8 mouse cellular contexts compared by ENCODE assay signal in the genomic region with DNA sequence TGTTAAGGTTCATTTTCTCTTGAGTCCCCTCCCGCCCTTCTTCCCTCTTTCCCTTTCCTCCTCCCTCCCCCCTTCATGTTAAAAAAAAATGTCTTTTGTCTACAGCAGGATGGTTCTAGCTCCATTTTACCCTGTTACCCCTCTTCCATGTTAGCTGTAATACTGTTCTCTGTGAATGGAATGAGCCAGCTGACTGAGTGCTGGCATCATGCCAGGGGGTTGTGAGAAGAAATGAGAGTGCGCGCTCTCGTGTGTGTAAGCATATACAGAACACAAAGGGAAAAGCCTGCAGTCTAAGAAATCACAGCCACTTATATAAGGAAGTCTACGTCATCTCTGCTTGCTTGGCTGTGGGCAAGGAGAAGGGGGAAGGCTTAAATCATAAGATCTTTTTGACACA. TPM values are rescaled to one million over a fixed set of nuclear protein-coding genes. Genes with fewer than 3 reads are reported as not detected.
DNase-seq lines count a peak whose midpoint lies in the region; ATAC-seq and TF ChIP-seq lines count a peak whose summit lies in the region.

No protein-coding gene starts in this region.

- peak; percentile 96 for ATAC-seq in forebrain, embryonic 13.5 days
- peak; percentile 75 for ATAC-seq in heart, embryonic 16.5 days (replicated peaks; ENCODE audit: extremely low read depth, insufficient read depth, low FRiP score)
- no peak for ATAC-seq in liver, embryonic 14.5 days (ENCODE audit: insufficient read depth)

- peaks cover 40% of the 10 kb centered on the region for H3K4me1 ChIP-seq in forebrain, embryonic 13.5 days
- H3K4me1 ChIP-seq in heart, embryonic 16.5 days (ENCODE audit: control insufficient read depth, insufficient read depth, low read length): peaks cover 27% of the 10 kb centered on the region
- H3K4me1 ChIP-seq in liver, embryonic 14.5 days (replicated peaks; ENCODE audit: control insufficient read depth in 2 of 2, insufficient read depth in 2 of 2, low read length in 1 of 2): no peaks in the 10 kb centered on the region

- no peak for TF ChIP-seq EP300 in liver, embryonic 14.5 days (IDR thresholded peaks at IDR 0.05; ENCODE audit: low read depth)

- DNase-seq in B cell, adult 2 months: peak; percentile 68
- DNase-seq in adrenal gland, postnatal 36 days: peak; percentile 80 to 86
- peak; percentile 77 to 90 for DNase-seq in kidney, postnatal 25 days
- peak in 2 of 3 experiments; percentile 4 to 7 for DNase-seq in liver, embryonic 14.5 days (ENCODE audit: low read depth in 3 of 3, low spot score in 3 of 3)
- DNase-seq in ovary, adult 18-20 months (ENCODE audit: low spot score): peak; percentile 21
- peak; percentile 28 to 45 for DNase-seq in thymus, postnatal 36 days

- no peaks in the 10 kb centered on the region for H3K36me3 ChIP-seq in forebrain, embryonic 13.5 days (ENCODE audit: poor library complexity, severe bottlenecking)
- H3K36me3 ChIP-seq in heart, embryonic 16.5 days (ENCODE audit: control insufficient read depth, insufficient read depth): no peaks in the 10 kb centered on the region
- H3K36me3 ChIP-seq in liver, embryonic 14.5 days (replicated peaks; ENCODE audit: control insufficient read depth, insufficient read depth, low read depth): no peaks in the 10 kb centered on the region

- peak overlapping the region; percentile 59 for H3K4me2 ChIP-seq in forebrain, embryonic 13.5 days
- peak overlapping the region; percentile 55 for H3K4me2 ChIP-seq in heart, embryonic 16.5 days (ENCODE audit: low read depth, low read length)
- no peak overlapping the region for H3K4me2 ChIP-seq in liver, embryonic 14.5 days (ENCODE audit: low read depth)

- H3K9me3 ChIP-seq in forebrain, embryonic 13.5 days (replicated peaks): no peaks in the 10 kb centered on the region
- no peaks in the 10 kb centered on the region for H3K9me3 ChIP-seq in heart, embryonic 16.5 days (replicated peaks; ENCODE audit: control insufficient read depth, low read length)
- H3K9me3 ChIP-seq in liver, embryonic 14.5 days (ENCODE audit: control insufficient read depth, low read length): no peaks in the 10 kb centered on the region

- no peak for TF ChIP-seq CTCF in liver, embryonic 14.5 days (IDR thresholded peaks at IDR 0.05; ENCODE audit: low read depth)

- no peaks in the 10 kb centered on the region for H3K27me3 ChIP-seq in forebrain, embryonic 13.5 days
- H3K27me3 ChIP-seq in heart, embryonic 16.5 days (ENCODE audit: control insufficient read depth, insufficient read depth, low read length): no peaks in the 10 kb centered on the region
- no peaks in the 10 kb centered on the region for H3K27me3 ChIP-seq in liver, embryonic 14.5 days (ENCODE audit: control insufficient read depth, insufficient read depth, low read length)

- 0 out of 2 replicates have a peak overlapping the region, but pooled peaks have one; percentile 7 for H3K4me3 ChIP-seq in forebrain, embryonic 13.5 days
- no peak overlapping the region for H3K4me3 ChIP-seq in heart, embryonic 16.5 days (ENCODE audit: low read length)
- no peak overlapping the region for H3K4me3 ChIP-seq in liver, embryonic 14.5 days (ENCODE audit: insufficient read depth in 1 of 2, low read depth in 2 of 2, low read length in 2 of 2)

- peak overlapping the region; percentile 54 for H3K9ac ChIP-seq in forebrain, embryonic 13.5 days
- H3K9ac ChIP-seq in heart, embryonic 16.5 days (ENCODE audit: low read length): peak overlapping the region; percentile 11; the same call in 1 of the 2 replicates
- H3K9ac ChIP-seq in liver, embryonic 14.5 days (replicated peaks): no peak overlapping the region

- WGBS in forebrain, embryonic 13.5 days: 2% methylated on average over 5 of the region's 5 CpGs
- 3% methylated on average over 5 of the region's 5 CpGs for WGBS in heart, embryonic 16.5 days
- WGBS in liver, embryonic 14.5 days (ENCODE audit: insufficient replicate concordance): 72% methylated on average over 5 of the region's 5 CpGs

- peak overlapping the region; percentile 94 for H3K27ac ChIP-seq in forebrain, embryonic 13.5 days
- peak overlapping the region; percentile 73 for H3K27ac ChIP-seq in heart, embryonic 16.5 days (ENCODE audit: low read length)
- H3K27ac ChIP-seq in liver, embryonic 14.5 days: no peak overlapping the region

RNA-seq across cellular contexts. Expression of gene Gatad2b, which starts 30.1 kb away (rescaled TPM):
- 10 to 100 TPM; 62.2 to 66.2 TPM for total RNA-seq in adrenal gland, postnatal 36 days (2021)
- 18.0 and 18.6 TPM in 2 replicates for polyA plus RNA-seq in forebrain, embryonic 13.5 days (2015; fragmentation: Nextera tagmentation; extraction: Ambion mirVana)
- 8.4 and 8.7 TPM in 2 replicates for polyA plus RNA-seq in heart, embryonic 16.5 days (2015; fragmentation: Nextera tagmentation; extraction: Ambion mirVana)
- 4.4 and 5.6 TPM in 2 replicates for polyA plus RNA-seq in liver, embryonic 14.5 days (2012; rRNA removed)
- polyA plus RNA-seq in liver, embryonic 14.5 days (2014; fragmentation: Nextera tagmentation; extraction: Ambion mirVana): 2.2 and 3.2 TPM in 2 replicates

RNA-seq across cellular contexts. Expression of gene Dennd4b, which starts 58.1 kb away (rescaled TPM):
- total RNA-seq in adrenal gland, postnatal 36 days (2021): 1 to 10 TPM; 6.2 to 7.3 TPM
- 3.1 and 4.5 TPM in 2 replicates for polyA plus RNA-seq in forebrain, embryonic 13.5 days (2015; fragmentation: Nextera tagmentation; extraction: Ambion mirVana)
- polyA plus RNA-seq in heart, embryonic 16.5 days (2015; fragmentation: Nextera tagmentation; extraction: Ambion mirVana): 7.1 and 7.4 TPM in 2 replicates
- 3.9 and 4.6 TPM in 2 replicates for polyA plus RNA-seq in liver, embryonic 14.5 days (2012; rRNA removed)
- 1.0 and 1.6 TPM in 2 replicates for polyA plus RNA-seq in liver, embryonic 14.5 days (2014; fragmentation: Nextera tagmentation; extraction: Ambion mirVana)

Comparison
In these comparisons a context has a peak if more than half of its experiments do, and no peak if none do; other contexts are left out.
1. DNase-seq: peak in every context shown above with its lines; median percentile 84 in kidney, postnatal 25 days; 83 in adrenal gland, postnatal 36 days; 68 in B cell, adult 2 months; 36 in thymus, postnatal 36 days; 21 in ovary, adult 18-20 months; 6 in liver, embryonic 14.5 days.